Mouse (Mus musculus): Measurements from ENCODE around the gene Dnajc15. TPM values are rescaled to one million over a fixed set of nuclear protein-coding genes. Genes with fewer than 3 reads are reported as not detected.

Gene Dnajc15
- polyA plus RNA-seq, 1 experiment, result 18.3 TPM

DNA sequence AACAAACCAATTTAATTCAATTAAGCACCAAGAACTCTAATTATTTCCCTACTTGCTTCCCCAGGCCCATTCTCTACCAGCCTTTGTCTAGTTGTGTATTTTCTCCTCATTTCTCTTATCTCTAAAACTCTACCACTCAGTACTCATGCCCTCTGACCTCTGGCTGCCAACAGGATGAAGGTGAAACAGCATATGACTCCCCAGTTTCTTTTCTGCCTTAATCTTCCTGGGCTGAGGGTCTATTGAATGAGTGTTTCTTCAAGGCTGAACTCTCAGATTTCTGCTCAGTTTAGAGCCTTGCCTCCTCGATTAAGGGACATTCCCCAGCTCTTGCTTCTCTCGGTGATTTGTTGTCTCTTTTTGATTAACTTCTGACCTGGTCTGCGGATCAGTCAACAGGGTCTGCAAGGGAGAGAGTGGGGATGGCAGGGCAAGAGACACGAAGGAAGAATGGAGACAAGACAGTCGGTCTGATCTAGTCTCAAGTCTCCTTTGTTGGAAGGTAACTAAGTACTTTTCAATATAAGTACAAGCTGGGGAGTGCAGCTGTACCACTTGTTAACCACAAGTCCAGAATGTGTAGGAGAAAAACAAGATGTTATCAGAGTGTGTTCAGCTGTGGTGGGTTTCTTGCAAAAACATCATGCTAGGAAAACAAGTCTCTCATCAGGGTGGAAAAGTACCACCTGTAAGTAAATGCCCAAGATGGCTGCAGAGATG lies 13.9 kb downstream of the Dnajc15 start:
- DNase-seq (ENCODE audit: low read depth), result no peak

DNA sequence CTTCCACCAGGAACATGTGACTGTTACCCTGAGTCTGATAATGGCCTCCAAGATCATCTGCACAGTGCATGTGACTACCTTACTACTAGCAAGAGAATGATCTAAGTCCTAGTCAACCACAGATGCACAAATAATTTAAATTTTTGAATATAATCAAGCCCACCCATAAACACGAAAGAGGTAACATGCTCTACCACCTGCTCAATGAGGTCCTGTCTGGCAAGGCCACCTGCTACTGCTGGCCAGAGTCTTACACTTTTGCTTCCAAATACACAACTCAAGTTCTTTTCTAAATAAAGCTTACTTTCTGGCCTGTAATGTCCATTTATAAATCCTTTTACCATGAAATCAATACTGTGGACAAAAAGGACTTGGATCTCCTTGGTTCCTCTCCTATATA lies 15.0 kb downstream of the Dnajc15 start:
- DNase-seq (ENCODE audit: low read depth), result no peak

DNA sequence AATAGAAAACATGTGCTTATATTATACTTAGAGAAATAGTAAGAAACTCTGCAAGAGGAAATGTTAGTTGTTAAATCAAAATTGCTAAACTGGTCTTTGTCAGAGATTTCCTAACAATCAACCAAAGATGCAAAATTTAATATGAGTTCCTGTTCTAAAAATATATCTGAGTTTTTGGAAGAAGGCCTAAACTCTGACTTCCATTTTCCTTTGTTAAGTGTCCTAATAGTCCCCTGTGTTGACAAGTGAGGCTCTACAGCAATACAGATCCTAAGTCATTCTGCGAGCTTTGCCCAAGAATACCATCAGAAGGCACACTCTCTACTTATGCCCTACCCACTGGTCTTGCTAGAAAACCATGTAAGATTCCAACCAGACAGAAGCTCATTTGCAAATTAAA lies 21.0 kb downstream of the Dnajc15 start:
- DNase-seq (ENCODE audit: low read depth), result no peak

DNA sequence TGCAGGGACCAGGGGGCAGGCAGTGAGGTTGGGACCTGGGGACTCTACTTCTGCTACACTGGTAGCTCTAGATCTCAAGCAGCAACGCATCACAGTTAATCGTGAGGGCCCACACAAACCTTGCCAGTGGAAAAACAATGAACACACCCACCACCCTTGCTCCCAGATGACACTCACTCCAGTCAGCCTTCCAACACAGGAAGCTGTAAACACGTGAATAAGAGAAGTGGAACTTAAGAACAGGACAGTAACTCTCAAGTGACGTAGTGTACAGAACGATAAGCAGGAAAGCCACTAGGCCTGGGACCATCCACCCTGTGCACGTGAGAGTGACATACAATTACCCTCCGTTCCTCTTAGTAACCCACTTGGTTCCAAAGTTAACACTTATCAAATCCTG lies 25.1 kb downstream of the Dnajc15 start:
- no peak for DNase-seq (ENCODE audit: low read depth)

DNA sequence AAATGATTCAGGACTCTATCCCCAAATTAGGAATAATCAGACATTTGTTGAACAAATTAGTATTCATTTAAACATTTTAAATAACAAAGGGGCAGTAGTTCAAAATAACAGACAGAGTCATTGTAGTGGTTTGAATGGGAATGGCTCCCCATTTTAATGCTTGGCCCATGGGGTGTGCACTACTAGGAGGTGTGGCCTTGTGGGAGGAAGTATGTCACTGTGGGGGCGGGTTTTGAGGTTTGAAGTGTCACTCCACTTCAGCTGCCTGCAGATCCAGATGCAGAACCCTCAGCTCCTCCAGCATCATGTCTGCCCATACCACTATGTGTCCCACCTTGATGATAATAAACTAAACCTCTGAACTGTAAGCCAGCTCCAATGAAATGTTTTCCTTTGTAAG lies 26.6 kb downstream of the Dnajc15 start:
- DNase-seq (ENCODE audit: low read depth), result no peak

DNA sequence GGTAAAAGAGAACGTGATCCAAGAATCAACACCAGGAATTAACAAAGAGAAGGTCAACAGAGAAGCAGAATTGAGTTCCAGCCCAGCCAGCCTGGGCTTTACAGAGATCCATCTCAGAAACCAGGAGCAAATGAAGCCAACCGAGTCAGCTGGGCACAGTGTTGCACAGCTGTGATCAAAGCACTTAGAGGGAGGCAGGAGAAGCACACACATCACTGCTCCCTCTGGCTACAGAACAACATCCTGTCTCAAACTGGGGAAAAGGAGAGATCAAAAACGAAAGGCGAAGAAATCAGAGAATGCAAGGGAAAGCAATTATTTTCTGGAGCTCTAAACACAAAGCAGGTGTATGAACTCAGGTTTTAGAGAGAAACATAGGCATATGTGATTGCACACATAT lies 28.7 kb downstream of the Dnajc15 start:
- no peak for DNase-seq (ENCODE audit: low read depth)

DNA sequence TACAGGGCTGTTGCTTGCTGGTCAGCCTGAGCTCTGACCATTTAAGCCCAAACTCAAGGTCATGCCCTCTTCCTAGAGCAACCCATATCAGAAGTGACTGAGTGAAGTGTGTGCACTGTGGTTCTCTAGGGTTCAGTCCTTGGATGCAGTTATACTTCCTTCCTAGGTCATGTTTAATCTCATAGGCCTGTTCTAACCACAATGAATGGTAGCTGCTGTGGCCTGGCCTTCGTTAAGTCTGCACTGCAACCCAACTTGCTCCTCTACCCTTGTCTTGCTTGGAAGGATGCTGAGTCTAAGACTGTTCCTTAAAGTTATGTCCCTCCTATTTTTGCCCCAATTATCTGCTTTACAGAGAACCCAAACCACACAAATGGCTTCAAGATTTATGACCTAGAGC lies 29.4 kb downstream of the Dnajc15 start:
- DNase-seq (ENCODE audit: low read depth), result no peak

DNA sequence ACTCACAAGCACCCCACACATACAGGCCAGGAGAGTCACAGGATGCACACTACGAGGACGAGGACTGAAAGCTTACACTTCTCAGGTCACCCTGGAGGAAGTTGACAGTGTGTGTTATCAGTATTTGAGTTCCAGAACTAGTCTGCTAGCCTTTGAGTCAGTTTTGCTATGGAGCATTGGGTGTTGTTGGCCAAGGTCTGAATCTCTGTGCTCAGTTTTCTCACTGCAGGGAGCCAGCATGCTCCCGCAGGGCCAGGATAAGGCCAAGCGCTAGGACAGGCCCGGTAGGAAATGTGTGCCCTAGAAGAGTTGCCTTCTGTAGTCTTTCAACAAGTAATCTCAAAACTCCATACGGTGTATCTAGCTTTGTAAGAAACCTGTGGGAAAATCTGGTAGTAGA lies 34.4 kb downstream of the Dnajc15 start:
- no peak for DNase-seq (ENCODE audit: low read depth)

DNA sequence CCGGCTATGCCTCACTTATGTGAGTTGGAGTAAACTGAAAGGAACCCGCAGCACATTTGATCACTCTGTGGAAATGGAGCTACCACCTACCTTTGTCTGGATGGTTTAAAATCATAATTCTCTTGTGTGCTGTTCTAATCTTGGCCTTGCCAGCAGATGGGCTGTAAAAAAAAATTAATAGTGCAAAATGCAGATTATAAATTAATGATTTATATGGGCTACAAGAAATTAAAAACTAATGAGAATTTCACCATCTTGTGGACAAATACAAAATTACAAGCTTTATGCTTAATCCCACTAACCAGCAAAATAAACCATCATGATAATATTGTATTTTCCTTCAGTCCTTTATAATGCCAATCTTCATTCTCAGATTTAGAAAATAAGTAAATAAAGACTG lies 34.8 kb downstream of the Dnajc15 start:
- DNase-seq (ENCODE audit: low read depth), result no peak

DNA sequence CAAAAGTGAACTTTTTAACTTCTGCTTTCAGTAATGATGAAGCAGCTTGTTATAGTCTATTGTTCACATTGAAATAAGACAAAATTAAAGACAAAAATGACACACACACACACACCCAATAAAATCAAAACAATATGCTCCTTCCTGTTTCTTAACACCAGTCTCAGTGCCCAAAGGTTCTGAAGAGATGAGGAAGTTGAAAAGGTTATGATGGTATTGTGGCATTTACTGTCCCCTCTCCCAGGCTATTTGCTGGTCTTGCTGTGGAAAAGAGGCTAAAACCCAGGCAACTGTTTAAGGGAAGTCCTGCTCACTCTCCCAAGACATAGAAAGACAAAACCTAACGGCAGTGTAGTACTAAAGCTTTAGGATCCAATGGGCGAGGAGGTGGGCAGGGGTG lies 38.1 kb downstream of the Dnajc15 start:
- no peak for DNase-seq (ENCODE audit: low read depth)

DNA sequence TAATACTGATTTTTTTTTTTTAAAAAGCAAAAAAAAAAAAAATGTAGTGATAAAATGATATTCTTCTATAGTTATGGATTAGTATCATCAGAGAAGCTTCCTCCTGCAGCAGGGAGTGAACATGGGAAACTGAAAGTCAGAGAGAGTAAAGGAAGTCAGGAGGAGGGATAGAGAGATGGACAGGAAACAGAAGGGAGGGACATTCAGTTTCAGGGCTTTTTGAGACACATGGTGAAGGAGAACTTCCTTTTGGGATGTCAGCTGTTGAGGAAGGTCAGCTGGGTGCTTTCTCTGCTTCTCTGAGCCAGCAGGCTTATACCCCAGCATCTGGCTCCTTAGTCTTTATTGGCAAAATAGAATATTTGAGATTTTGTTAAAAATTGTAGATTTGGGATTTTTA lies 42.6 kb downstream of the Dnajc15 start:
- no peak for DNase-seq (ENCODE audit: low read depth)

DNA sequence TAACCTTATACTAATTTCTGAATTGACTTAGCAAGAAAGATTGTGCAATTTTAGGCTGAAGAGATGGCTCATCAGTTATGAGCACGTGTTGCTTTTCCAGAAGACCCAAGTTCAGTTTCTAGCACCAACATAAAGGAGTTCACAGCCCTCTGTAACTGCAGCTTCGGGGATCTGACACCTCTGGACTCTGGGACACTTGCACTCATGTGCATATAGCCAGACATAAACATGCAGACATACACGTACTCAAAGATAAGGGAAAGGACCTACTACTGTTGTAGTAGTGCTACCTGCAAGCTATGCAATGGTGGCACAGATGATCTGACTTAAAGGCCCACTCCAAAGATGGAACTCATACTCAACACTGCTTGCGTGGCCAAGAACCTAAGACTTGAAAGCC lies 43.0 kb downstream of the Dnajc15 start:
- DNase-seq (ENCODE audit: low read depth), result no peak

DNA sequence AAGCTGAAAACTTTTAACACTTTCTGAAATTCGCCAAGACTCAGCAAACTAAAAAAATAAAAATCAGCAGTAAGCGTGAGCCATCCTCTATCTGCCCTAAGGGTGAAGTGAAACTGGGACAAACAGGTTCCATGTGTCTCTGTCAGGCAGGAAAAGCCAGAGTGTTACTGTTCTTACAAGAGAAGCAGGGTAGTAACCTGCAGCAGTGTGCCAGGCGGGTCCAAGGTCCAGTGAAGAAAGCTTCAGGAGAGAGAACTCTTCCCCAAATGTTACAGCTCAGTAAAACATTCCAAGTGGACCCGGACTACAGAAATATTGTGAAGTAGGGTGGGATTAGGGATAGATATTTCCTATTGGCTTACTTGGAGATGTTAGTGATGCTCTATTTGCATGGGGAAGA lies 45.3 kb downstream of the Dnajc15 start:
- no peak for DNase-seq (ENCODE audit: low read depth)

DNA sequence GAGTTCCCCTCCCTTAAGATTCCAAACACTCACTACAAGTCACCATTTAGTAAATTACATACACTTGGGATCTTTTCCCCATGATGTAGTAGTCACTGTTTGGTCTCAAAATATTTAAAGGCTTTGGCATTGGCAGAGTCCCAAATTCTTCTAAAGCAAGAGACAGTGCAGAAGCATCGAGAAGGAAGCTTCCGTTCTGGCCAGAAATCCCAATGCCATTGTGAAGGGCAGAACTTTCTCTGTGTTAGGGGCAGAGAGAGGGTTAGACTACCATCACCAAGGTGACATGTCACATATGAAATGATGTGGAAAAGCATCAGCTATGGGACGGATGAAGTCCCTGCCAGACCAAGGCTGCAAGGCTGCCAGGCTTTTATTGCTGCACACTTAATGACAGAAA lies 49.0 kb downstream of the Dnajc15 start:
- no peak for DNase-seq (ENCODE audit: low read depth)

DNA sequence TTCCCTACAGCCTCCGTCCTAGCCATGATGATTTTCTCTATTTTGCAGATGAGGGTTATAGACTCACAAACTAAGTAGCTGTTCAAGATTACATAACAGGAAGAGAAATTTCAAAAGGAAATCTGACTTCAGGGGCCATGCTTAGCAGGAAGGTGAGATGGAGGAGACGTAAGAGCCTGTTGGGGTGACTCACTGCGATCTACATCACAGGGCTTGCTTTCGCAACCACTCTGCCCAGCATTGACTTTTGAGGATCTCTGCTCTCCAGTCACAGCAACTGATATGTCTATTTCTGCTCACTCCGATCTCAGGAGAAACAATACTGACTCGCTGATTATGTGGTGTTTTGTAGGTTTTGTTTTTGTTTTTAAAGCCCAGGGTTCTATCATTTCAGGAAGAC lies 49.8 kb downstream of the Dnajc15 start:
- no peak for DNase-seq (ENCODE audit: low read depth)

DNA sequence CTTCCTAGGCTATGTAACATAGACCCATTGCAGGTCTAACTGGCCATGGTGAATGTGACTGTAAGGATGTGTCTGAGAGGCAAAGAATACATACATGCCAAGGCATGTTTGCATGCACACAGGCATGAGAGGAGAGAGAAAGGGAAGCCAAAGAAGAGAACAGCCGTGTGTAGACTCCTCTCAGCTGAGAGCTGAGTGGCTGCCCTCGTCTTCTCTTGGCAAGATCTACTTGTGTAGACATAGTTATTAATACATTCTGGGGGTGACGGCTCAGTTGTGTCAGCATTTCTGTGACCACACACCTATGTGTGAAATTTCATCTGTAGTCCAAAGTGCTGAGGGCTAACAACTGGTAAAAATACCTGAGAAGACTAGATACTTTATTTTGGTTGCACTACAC lies 55.1 kb downstream of the Dnajc15 start:
- no peak for DNase-seq (ENCODE audit: low read depth)

DNA sequence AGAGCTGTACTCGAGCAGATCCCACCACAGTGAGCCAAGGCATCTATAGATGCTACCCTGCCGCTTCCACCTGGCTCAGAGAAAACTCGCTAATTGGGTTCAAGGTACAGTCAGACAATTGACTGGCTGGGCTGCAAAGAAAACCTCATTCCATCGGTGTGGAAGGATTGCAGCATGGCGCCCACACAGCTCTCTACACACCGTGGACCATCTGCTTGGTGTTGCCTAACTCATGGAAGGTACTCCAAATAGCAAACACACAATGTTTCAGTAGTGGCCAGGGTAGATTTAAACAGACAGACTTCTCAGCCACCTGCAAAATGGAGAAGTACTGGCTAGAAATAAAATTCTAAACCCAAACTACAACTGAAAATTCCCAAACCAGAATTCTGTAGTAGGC lies 57.4 kb downstream of the Dnajc15 start:
- DNase-seq (ENCODE audit: low read depth), result no peak

DNA sequence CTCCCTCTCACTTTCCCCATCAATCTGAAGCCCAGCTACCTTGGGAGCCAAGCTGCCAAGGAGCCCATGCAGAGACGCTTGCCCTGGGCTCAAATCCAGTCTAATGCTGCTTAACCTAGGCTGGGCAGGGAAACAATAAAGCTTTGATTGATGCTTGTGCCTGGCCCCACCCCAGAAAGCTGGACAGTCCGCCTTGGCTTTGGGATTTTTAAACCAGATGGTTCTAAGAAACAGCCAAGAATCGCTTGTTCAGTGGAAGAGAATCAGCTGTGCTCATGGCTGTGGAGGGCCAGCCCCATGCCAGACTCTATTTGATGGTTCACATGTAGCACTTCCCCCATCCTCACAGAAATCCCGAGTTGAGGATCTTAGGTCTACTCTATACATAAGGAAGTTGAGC lies 60.0 kb downstream of the Dnajc15 start:
- DNase-seq (ENCODE audit: low read depth), result no peak

DNA sequence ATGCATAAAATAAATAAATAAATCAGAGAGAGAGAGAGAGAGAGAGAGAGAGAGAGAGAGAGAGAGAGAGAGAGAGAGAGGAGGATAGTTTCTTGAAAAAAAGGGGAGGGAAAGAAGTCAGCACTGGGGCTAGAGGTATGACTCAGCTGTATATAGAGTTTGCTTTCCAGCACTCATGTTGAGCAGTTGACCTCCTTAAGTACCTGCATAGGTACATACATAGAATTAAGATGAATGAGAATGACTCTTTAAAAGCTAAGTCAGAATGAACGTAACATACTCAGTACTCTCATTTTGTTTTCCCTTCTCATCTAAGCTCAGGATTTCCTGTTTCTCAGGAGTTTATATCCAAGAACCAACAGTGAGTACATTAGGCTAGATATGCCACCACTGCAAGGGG lies 62.0 kb downstream of the Dnajc15 start:
- no peak for DNase-seq (ENCODE audit: low read depth)

DNA sequence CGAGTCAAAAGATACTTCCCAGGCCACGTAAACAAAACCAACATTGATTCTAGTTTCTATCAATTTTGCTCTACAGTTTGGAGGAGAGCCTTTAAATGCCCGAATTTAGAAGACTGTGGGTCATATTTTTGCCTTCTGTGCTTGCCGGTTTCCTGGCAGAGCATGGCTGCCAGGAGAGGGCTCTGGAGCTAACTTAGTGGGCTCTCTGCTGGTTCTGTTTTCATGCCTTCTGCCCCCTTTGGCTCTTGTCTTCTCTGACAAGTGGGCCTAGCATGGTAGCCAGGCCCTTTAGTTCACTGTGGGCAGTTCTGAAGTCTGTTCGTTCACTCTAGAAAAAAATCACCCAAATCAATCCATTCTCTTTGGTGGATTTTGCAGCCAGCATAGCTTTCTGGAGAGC lies 63.5 kb downstream of the Dnajc15 start:
- no peak for DNase-seq (ENCODE audit: low read depth)

DNA sequence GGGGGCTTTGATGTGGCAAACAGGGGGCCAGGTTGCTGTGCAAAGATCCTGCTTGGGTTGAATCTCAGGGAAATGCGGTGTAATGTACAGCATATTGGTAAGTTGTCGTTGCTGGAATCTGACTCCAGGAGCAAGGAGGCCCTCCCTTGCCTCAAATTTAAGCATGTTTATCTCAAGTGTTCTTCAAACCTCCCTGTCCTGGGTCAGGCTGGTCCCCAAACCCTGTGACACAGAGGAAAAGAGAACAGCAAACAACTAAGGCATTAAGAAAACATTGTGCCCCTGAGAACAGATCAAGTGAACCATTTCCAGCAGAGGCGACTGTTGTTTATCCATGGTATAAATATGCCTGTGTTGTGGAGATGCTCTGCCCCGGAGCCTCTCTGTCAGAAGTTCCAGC lies 67.1 kb downstream of the Dnajc15 start:
- no peak for DNase-seq (ENCODE audit: low read depth)

DNA sequence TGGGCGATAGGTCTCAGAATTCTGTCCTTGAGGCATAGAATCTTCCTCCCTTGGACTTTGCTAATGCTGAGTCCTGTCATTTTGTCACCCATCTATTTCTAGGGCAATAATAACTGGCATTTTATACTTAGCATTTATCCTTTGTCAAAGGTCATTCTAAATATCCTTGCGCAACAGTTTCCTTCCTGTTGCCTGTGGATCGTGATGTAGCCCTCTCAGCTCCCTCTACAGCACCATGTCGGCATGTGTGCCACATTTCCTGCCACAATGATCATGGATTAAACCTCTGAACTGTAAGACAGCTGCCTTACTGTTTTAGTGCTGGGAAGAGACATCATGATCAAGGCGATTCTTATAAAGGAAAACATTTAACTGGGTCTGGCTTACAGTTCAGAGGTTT lies 68.6 kb downstream of the Dnajc15 start:
- no peak for DNase-seq (ENCODE audit: low read depth)

DNA sequence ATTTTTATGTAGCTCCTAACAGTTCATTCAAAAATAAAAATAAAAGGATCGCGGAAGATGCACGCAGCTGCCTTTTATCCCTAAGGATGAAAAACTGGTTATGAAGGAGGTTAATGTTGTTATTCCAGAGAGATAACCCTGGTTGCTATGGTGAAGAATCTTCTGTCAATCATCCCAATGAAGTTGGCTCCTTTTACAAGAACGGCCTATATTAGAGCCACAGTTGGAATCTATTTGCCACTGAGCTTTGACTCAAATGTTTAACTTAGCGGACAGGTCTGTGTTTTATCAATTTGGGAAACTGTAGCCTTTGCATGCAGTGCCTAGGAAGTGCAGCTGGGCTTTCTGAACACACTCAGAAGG lies 72.7 kb downstream of the Dnajc15 start:
- DNase-seq (ENCODE audit: low read depth), result no peak

DNA sequence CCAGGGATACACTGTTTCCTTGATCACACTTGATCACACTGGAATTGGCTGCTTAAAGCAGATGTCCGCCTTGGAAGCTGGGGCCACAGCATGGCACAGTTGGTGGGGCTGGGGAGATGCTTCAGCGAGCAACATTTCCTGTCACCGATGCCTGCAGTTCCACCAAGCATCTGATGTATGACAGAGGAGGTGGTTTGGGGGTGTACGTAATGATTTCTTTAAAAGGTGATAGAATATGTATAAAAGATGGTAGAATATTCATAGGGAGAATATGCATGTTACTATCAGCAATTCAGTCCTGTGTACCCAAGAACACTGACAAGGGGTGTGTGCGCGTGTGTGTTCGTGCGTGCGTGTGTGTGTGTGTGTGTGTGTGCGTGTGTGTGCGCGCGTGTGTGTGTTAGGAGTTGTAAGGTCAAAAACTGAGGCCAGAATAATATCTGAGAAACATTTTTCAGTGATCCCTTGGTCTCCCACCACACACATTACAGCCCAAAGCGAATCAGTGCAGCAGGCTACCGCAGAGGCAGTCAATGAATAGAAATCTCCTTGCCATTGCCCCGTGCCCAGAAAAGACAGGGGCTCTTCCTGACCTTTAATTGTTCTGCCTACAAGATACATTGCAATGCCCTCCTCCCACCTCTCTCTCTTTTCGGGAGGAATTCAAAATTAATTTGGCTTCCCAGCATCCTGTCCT lies 73.2 kb downstream of the Dnajc15 start:
- DNase-seq (ENCODE audit: low read depth), result no peak

Data from gonadal fat pad, adult 2 months (tissue).